Mouse (Mus musculus) gastrocnemius, postnatal 4 days (tissue): Measurements from ENCODE around the gene C2cd4d. TPM values are rescaled to one million over a fixed set of nuclear protein-coding genes. Genes with fewer than 3 reads are reported as not detected.

Source experiments
- DNase-seq, 2 experiments: peaks; one replicate each; pipeline ENCODE4 v3.0.0; 2021 to 2022; ENCODE audit warnings: low spot score in 2 of 2, mixed read lengths in 2 of 2
- total RNA-seq, 2 experiments: library from RNA; stranded (reverse); gene quantifications; 2 replicates each; pipeline ENCODE4 v1.2.3; 2021

The C2cd4d gene
- total RNA-seq, 2 experiments from 2014 or later = 0.47 to 0.64 TPM

GRCm38 (mm10) chr3:94413031-94413679 lies 50.9 kb downstream of the C2cd4d start, which contains the start of gene Tdrkh:
Tdrkh (plus strand) TSS chr3:94413273.
- DNase-seq = peak; percentile 87 to 94

Other genes with a start within 250 kb of the C2cd4d start
- gene Gm10696, start 184.2 kb upstream of the C2cd4d start, total RNA-seq = not detected
- gene Gm5286, start 165.7 kb upstream of the C2cd4d start, total RNA-seq = not detected
- gene Gm4778, start 98.4 kb upstream of the C2cd4d start, total RNA-seq = not detected
- 1 to 10 TPM; 6.6 to 6.8 TPM for gene Them4, start 52.3 kb upstream of the C2cd4d start, total RNA-seq
- gene Them5, start 20.3 kb upstream of the C2cd4d start, total RNA-seq = under 1 TPM in 1 of 2 experiments, not detected in 1; 0.21 TPM
- 10 to 100 TPM; 21.5 to 22.9 TPM for gene Rorc, start 10.4 kb downstream of the C2cd4d start, total RNA-seq
- gene Lingo4, start 36.1 kb downstream of the C2cd4d start, total RNA-seq = under 1 TPM; 0.34 to 0.39 TPM
- gene Tdrkh, start 50.8 kb downstream of the C2cd4d start, total RNA-seq = 10 to 100 TPM; 11.0 to 14.0 TPM
- gene Mrpl9, start 80.9 kb downstream of the C2cd4d start, total RNA-seq = 10 to 100 TPM; 51.7 to 53.1 TPM
- gene Oaz3, start 81.5 kb downstream of the C2cd4d start, total RNA-seq = not detected
- under 1 TPM in 1 of 2 experiments, not detected in 1; 0.27 TPM for gene Celf3, start 115.9 kb downstream of the C2cd4d start, total RNA-seq
- 1 to 10 TPM; 6.1 to 8.0 TPM for gene Riiad1, start 117.9 kb downstream of the C2cd4d start, total RNA-seq
- 10 to 100 TPM; 37.9 to 40.2 TPM for gene Snx27, start 220.3 kb downstream of the C2cd4d start, total RNA-seq